Mouse (Mus musculus): ENCODE results near the gene Gm8122.
"Not testable (repeated sequence)": the region's sequence is repeated elsewhere in the genome, so short reads cannot be mapped to it uniquely, and the experiment has no call there.

DNA sequence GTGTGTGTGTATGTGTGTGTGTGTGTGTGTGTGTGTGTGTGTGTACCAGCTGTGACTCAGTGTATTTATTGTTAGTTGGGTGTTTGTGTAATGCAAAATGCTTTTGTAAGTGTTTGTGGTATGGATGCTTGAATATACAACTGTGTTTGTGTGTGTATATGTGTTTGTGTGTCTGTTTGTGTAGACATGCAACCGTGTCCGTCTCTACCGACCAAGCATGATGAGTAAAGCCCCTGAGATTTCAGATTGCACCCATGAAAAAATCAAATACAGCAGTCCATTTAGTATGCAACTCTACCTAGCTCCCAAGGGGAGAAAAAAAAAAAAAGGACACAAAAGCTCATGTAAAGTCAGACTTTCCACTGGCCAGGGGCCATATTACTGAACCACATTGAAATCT lies 28.3 kb upstream of the Gm8122 start:
- TF ChIP-seq POLR2A, CTCF (IDR thresholded peaks at IDR 0.05; ENCODE audit: extremely low read depth, insufficient read depth, low read length): not testable (repeated sequence)
